11 mouse cellular contexts compared by ENCODE assay signal in genomic region chr8:120051006-120051405, GRCm38 (mm10). TPM values are rescaled to one million over a fixed set of nuclear protein-coding genes. Genes with fewer than 3 reads are reported as not detected.
DNase-seq lines count a peak whose midpoint lies in the region; ATAC-seq and TF ChIP-seq lines count a peak whose summit lies in the region.
"Had no signal": no experiment of that assay in that cellular context is flagged by ENCODE, and none has a peak within 500 bp of the region (broad histone marks: within the 10 kb centered on the region; RNA-seq: fewer than 3 reads in every experiment).

No protein-coding gene starts in this region.

- intact Hi-C loops in left cerebral cortex, adult 2 months (cut with DNase I) = no loop called here

- H3K4me1 ChIP-seq in midbrain, embryonic 14.5 days (ENCODE audit: control insufficient read depth, insufficient read depth, low read length) = no peaks in the 10 kb centered on the region

- H3K27me3 ChIP-seq in midbrain, embryonic 14.5 days (ENCODE audit: control insufficient read depth, insufficient read depth, low read length) = no peaks in the 10 kb centered on the region

- H3K9ac ChIP-seq in midbrain, embryonic 14.5 days (replicated peaks; ENCODE audit: low read length) = no peak overlapping the region
- H3K9ac ChIP-seq: liver, embryonic 14.5 days had no signal

- 77% methylated on average over 4 of the region's 4 CpGs for WGBS in midbrain, embryonic 14.5 days

- H3K36me3 ChIP-seq in midbrain, embryonic 14.5 days (ENCODE audit: control insufficient read depth, insufficient read depth, low read length) = no peaks in the 10 kb centered on the region

- peak; percentile 50 for DNase-seq in adrenal gland, postnatal 14 days
- no peak for DNase-seq in adrenal gland, postnatal 4 days (ENCODE audit: low spot score in 2 of 2)
- DNase-seq in kidney, postnatal 14 days = peak; percentile 53
- no peak for DNase-seq in kidney, adult 8-10 months
- DNase-seq in induced T-regulatory cell, adult 2 months (ENCODE audit: low read depth) = peak; percentile 46
- peak; percentile 65 for DNase-seq in thymus, postnatal 14 days
- DNase-seq in left cerebral cortex, adult 2 months (ENCODE audit: extremely low spot score in 1 of 2, low spot score in 2 of 2) = no peak
- DNase-seq in midbrain, embryonic 14.5 days = no peak

- TF ChIP-seq CTCF in left cerebral cortex, adult 2 months (IDR thresholded peaks at IDR 0.05) = no peak

- no peak for ATAC-seq in midbrain, embryonic 14.5 days (ENCODE audit: low FRiP score, low TSS enrichment)
- ATAC-seq: hindbrain, postnatal 0 days; midbrain, embryonic 16.5 days had no signal

- H3K4me3 ChIP-seq in left cerebral cortex, adult 2 months = no peak overlapping the region
- no peak overlapping the region for H3K4me3 ChIP-seq in midbrain, embryonic 14.5 days (replicated peaks; ENCODE audit: low read depth, low read length)

- no peak overlapping the region for H3K27ac ChIP-seq in left cerebral cortex, adult 2 months
- H3K27ac ChIP-seq in midbrain, embryonic 14.5 days (replicated peaks; ENCODE audit: low read depth, low read length) = no peak overlapping the region
- H3K27ac ChIP-seq: hindbrain, postnatal 0 days; liver, embryonic 14.5 days had no signal

- no peaks in the 10 kb centered on the region for H3K9me3 ChIP-seq in midbrain, embryonic 14.5 days (ENCODE audit: control insufficient read depth, low read length)

- H3K4me2 ChIP-seq in midbrain, embryonic 14.5 days (ENCODE audit: low read length) = no peak overlapping the region

RNA-seq across cellular contexts. Expression of gene Zdhhc7, which starts 50.3 kb away (rescaled TPM):
- 45.3 and 48.1 TPM in 2 replicates for total RNA-seq in adrenal gland, postnatal 14 days (2021)
- total RNA-seq in adrenal gland, postnatal 4 days (2021) = 10 to 100 TPM; 46.4 to 48.9 TPM
- total RNA-seq in left cerebral cortex, adult 2 months (2021) = 10 to 100 TPM; 33.5 to 38.5 TPM
- polyA plus RNA-seq in midbrain, embryonic 14.5 days (2014; fragmentation: Nextera tagmentation; extraction: Ambion mirVana) = 22.3 and 26.7 TPM in 2 replicates

RNA-seq across cellular contexts. Expression of gene Crispld2, which starts 58.8 kb away (rescaled TPM):
- 6.9 and 8.3 TPM in 2 replicates for total RNA-seq in adrenal gland, postnatal 14 days (2021)
- total RNA-seq in adrenal gland, postnatal 4 days (2021) = 10 to 100 TPM in 1 of 2 experiments, 1 to 10 TPM in 1; 9.9 to 11.7 TPM
- 1 to 10 TPM; 2.3 to 3.4 TPM for total RNA-seq in left cerebral cortex, adult 2 months (2021)
- polyA plus RNA-seq in midbrain, embryonic 14.5 days (2014; fragmentation: Nextera tagmentation; extraction: Ambion mirVana) = 0.66 and 1.1 TPM in 2 replicates

Comparison
In these comparisons a context has a peak if more than half of its experiments do, and no peak if none do; other contexts are left out.
1. DNase-seq: peak in adrenal gland, postnatal 14 days (single experiment), kidney, postnatal 14 days (single experiment), induced T-regulatory cell, adult 2 months (single experiment) and thymus, postnatal 14 days (single experiment); none in adrenal gland, postnatal 4 days (0 of 2), kidney, adult 8-10 months (0 of 2), left cerebral cortex, adult 2 months (0 of 2) and midbrain, embryonic 14.5 days (single experiment).